Mouse (Mus musculus) embryonic facial prominence, embryonic 11.5 days (tissue): ENCODE data around the gene Ascl4. TPM values are rescaled to one million over a fixed set of nuclear protein-coding genes. Genes with fewer than 3 reads are reported as not detected.

Experiments
- ATAC-seq: fragments of 200-750 bp; cut with Nextera tagmentation; replicated peaks from 2 replicates; pipeline ENCODE4 v1.8.0; 2017; ENCODE audit warnings: low read depth; ENCODE audit not compliant: insufficient number of reproducible peaks, low FRiP score, low TSS enrichment
- DNase-seq: peaks from one replicate; pipeline ENCODE4 v3.0.0-alpha.2; 2015; ENCODE audit warnings: low spot score
- H3K27ac ChIP-seq: fragments of 300-500 bp; sonication (generic); replicated peaks from 2 replicates; pipeline ENCODE4 v1.5.1; 2014; ENCODE audit warnings: mild to moderate bottlenecking, low read depth, low read length, control low read depth
- H3K27me3 ChIP-seq: fragments of 300-500 bp; sonication (generic); 2 replicates; pipeline ENCODE4 v1.6.1; 2014; ENCODE audit warnings: mild to moderate bottlenecking, low read length, moderate library complexity, mixed read lengths; ENCODE audit not compliant: control insufficient read depth, insufficient read depth
- H3K36me3 ChIP-seq: fragments of 300-500 bp; sonication (generic); replicated peaks from 2 replicates; pipeline ENCODE4 v1.6.1; 2014; ENCODE audit warnings: low read depth, mild to moderate bottlenecking, low read length, moderate library complexity, mixed read lengths; ENCODE audit not compliant: control insufficient read depth, insufficient read depth
- H3K4me1 ChIP-seq: fragments of 300-500 bp; sonication (generic); 2 replicates; pipeline ENCODE4 v1.6.1; 2014; ENCODE audit warnings: low read length, mixed read lengths; ENCODE audit not compliant: control insufficient read depth, insufficient read depth
- H3K4me2 ChIP-seq: fragments of 300-500 bp; sonication (generic); 2 replicates; pipeline ENCODE4 v1.6.1; 2014; ENCODE audit warnings: low read depth, mild to moderate bottlenecking, control low read depth, low read length, moderate library complexity
- H3K4me3 ChIP-seq: fragments of 300-500 bp; sonication (generic); 2 replicates; pipeline ENCODE4 v1.5.1; 2014; ENCODE audit warnings: low read depth, low read length, control low read depth
- H3K9ac ChIP-seq: fragments of 300-500 bp; sonication (generic); replicated peaks from 2 replicates; pipeline ENCODE4 v1.6.1; 2014; ENCODE audit warnings: mild to moderate bottlenecking, control low read depth, low read length
- H3K9me3 ChIP-seq: fragments of 300-500 bp; sonication (generic); replicated peaks from 2 replicates; pipeline ENCODE4 v1.6.1; 2016; ENCODE audit warnings: mild to moderate bottlenecking, low read length, inconsistent platforms, mixed read lengths; ENCODE audit not compliant: control insufficient read depth
- WGBS: fragments of 180-500 bp; shearing (Covaris S2); extraction: QIAGEN DNeasy Blood & Tissue Kit; methylation state at CpG from one replicate; pipeline ENCODE4 v1.1.7; 2014; 5-methylcytosine and 5-hydroxymethylcytosine counted together
- polyA plus RNA-seq: library from polyadenylated mRNA; unstranded; fragments of >200 nt; fragmentation: Nextera tagmentation; extraction: Ambion mirVana; gene quantifications from 2 replicates; pipeline ENCODE4 v1.2.1, GENCODE M21; 2014

Gene Ascl4
- polyA plus RNA-seq, 1 experiment from 2014 or later = 0.50 TPM

GRCm38 (mm10) chr10:85948483-85949196 lies 21.2 kb downstream of the Ascl4 start:
- no peak overlapping the region for H3K4me3 ChIP-seq
- ATAC-seq (no peak), DNase-seq (no peak)
- no peak overlapping the region for H3K9ac ChIP-seq
- WGBS = 94% methylated on average over 8 of the region's 8 CpGs
- H3K4me1 ChIP-seq = no peaks in the 10 kb centered on the region
- no peaks in the 10 kb centered on the region for H3K9me3 ChIP-seq
- H3K36me3 ChIP-seq = peaks cover 5% of the 10 kb centered on the region
- no peak overlapping the region for H3K27ac ChIP-seq
- no peaks in the 10 kb centered on the region for H3K27me3 ChIP-seq
- H3K4me2 ChIP-seq = no peak overlapping the region

DNA sequence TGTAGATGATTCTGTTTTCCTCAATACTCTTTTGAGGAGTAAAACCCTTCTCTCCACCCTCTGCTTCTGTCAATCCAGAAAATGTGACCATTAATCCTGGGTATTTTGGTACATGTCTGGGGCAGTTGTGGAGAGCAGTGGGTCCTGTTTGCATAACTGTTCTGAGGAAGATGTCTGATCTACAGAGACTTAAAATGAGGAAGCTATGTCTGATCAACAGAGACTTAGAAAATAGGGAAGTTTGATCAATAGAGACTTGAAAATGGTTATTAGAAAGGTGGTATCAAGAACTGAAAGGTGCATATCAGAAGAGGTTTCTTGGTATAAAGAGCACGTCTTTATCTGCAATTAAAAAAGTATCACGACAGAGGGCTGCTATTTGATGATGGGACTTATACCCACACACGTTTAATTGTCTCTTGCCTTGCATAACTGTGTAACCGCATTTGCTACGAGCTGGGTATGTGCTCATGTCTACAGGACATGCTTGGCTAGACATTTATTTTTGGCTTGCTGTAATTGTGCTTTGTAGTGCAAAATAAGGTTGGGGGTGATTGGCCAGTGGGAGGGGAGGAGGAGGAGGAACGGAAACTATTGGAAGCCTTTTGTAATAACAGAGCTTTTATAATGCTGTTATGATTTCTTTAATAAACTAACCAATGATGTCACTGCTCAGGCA lies 24.4 kb downstream of the Ascl4 start:
- ATAC-seq = no peak
- no peak for DNase-seq
- Histone ChIP-seq H3K4me1 (no peaks in the 10 kb centered on the region), H3K4me2 (no peak overlapping the region), H3K4me3 (no peak overlapping the region), H3K27me3 (no peaks in the 10 kb centered on the region), H3K27ac (no peak overlapping the region), H3K36me3 (peaks cover 5% of the 10 kb centered on the region; the same call in 1 of the 2 replicates), H3K9me3 (no peaks in the 10 kb centered on the region), H3K9ac (no peak overlapping the region)
- WGBS = 86% methylated on average over 6 of the region's 6 CpGs

- Histone ChIP-seq H3K9me3 (no peaks in the 10 kb centered on the region), H3K4me3 (no peak overlapping the region), H3K27me3 (no peaks in the 10 kb centered on the region), H3K4me2 (no peak overlapping the region), H3K36me3 (peaks cover 5% of the 10 kb centered on the region; the same call in 1 of the 2 replicates), H3K4me1 (no peaks in the 10 kb centered on the region), H3K27ac (no peak overlapping the region), H3K9ac (no peak overlapping the region)
- DNase-seq (no peak), ATAC-seq (no peak)
- WGBS = 83% methylated on average over 3 of the region's 3 CpGs
Observed at GRCm38 (mm10) chr10:85953401-85953800, 25.9 kb downstream of the Ascl4 start.

DNA sequence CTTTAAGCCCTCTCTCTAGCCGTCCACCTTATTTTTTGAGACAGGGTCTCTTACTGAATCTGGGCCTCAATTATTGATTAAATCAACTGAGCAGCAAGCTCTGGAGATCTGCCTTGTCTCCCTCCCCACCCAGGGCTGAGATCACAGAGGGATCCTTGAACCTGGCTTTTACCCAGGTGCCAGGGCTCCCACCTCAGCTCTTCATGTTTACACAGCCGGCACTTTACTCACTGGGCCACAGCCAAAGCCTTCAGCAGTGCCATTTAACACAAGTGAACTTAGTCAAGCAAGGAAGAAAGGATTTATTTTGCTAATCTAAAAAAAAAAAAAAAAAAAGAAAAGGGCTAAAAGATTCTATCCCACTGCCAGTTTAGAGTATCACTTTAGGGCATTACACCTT lies 26.9 kb downstream of the Ascl4 start:
- Histone ChIP-seq H3K4me3 (no peak overlapping the region), H3K4me1 (no peaks in the 10 kb centered on the region), H3K27ac (no peak overlapping the region), H3K4me2 (no peak overlapping the region), H3K9ac (no peak overlapping the region), H3K9me3 (no peaks in the 10 kb centered on the region), H3K36me3 (peaks cover 5% of the 10 kb centered on the region; the same call in 1 of the 2 replicates), H3K27me3 (no peaks in the 10 kb centered on the region)
- ATAC-seq (no peak), DNase-seq (no peak)
- WGBS = 87% methylated on average over 2 of the region's 2 CpGs

- no peak overlapping the region for H3K27ac ChIP-seq
- peak; percentile 10 for DNase-seq
- peak overlapping the region; percentile 77 for H3K9ac ChIP-seq
- peak overlapping the region; percentile 69 for H3K4me3 ChIP-seq
- no peaks in the 10 kb centered on the region for H3K27me3 ChIP-seq
- no peaks in the 10 kb centered on the region for H3K4me1 ChIP-seq
- WGBS = 5% methylated on average over 20 of the region's 20 CpGs
- H3K9me3 ChIP-seq = no peaks in the 10 kb centered on the region
- peak overlapping the region; percentile 59 for H3K4me2 ChIP-seq
- ATAC-seq = no peak
- H3K36me3 ChIP-seq = peaks cover 5% of the 10 kb centered on the region; the same call in 1 of the 2 replicates
Observed at GRCm38 (mm10) chr10:85956871-85957419, 29.5 kb downstream of the Ascl4 start.

DNA sequence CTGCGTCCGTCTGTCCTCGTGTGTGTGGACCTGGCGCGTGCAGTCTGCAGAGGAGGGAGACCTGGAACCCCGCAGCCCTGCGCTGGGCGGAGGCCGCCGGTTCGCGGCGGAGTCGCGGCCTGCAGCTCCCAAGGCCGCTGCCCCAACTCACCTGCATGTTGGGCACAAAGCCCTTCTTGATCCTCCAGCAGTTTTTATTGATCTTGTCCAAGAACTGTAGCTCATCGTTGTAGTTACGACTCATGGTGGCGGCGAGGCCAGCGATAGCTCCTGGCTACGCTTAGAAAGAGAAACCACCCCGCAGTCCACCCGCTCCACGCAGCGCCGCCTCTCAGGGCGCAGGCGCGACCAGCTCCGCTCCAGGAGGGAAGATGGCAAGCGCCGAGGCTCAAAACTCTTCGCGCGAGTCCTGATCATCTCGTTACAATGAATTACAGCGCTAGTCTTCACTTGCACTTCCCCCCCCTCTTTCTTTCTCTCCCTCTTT lies 30.0 kb downstream of the Ascl4 start, which contains the start of gene Rtcb:
TSS of gene Rtcb (minus strand) at position 360 of the 487 bp plus-strand sequence.
- ATAC-seq = peak; percentile 89
- H3K4me3 ChIP-seq = peak within 1 kb of the TSS; percentile 69
- H3K9ac ChIP-seq = peak within 1 kb of the TSS; percentile 77
- peak within 1 kb of the TSS; percentile 59 for H3K4me2 ChIP-seq
- H3K36me3 ChIP-seq = peaks cover 5% of the 10 kb centered on the region; the same call in 1 of the 2 replicates
- WGBS = under 1% methylated on average over 38 of the region's 38 CpGs
- H3K27me3 ChIP-seq = no peaks in the 10 kb centered on the region
- H3K9me3 ChIP-seq = no peaks in the 10 kb centered on the region
- DNase-seq = peak; percentile 97
- H3K27ac ChIP-seq = no peak within 1 kb of the TSS
- H3K4me1 ChIP-seq = no peaks in the 10 kb centered on the region

DNA sequence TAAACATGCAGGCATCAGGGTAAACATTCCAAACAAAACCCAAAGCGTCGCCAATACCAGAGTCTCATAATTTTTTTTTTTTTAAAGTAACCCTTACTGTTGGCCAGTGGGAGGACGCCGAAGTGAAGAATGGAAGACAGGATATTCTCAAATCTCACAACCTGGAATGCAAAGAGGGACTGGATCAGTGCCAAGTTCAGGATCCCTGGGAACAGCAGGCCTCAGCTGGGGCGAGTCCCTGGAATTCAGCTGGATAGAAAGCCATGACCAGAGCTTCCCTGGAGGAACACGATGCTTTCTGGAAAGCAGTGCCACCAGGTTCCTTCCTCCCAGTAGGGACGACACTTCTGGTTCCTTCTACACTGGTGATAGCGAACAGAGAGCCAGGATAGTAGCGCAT lies 35.4 kb downstream of the Ascl4 start:
- DNase-seq (no peak), ATAC-seq (no peak)
- Histone ChIP-seq H3K4me1 (no peaks in the 10 kb centered on the region), H3K27ac (no peak overlapping the region), H3K4me3 (no peak overlapping the region), H3K27me3 (no peaks in the 10 kb centered on the region), H3K36me3 (no peaks in the 10 kb centered on the region), H3K4me2 (no peak overlapping the region), H3K9ac (no peak overlapping the region), H3K9me3 (no peaks in the 10 kb centered on the region)
- 78% methylated on average over 9 of the region's 9 CpGs for WGBS

DNA sequence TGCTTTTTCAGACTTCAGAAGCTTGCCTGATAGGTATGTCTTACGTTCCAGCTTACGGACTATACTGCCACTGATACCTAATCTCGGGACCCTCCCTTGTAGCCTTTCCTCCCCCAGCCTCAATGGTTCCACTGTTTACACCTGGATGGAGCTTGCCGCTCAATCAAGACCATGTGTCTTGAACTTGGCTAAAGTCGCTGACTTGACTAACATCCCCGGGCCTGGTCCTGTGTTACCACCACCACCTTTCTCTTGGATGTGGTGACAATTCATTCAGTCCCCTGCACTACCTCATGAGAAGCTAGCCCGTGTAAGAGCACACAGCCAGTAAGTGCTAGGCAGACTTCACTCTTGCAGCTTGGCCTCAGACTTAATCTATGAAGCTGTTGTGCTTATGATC lies 36.8 kb downstream of the Ascl4 start:
- H3K27ac ChIP-seq = no peak overlapping the region
- no peak overlapping the region for H3K9ac ChIP-seq
- no peaks in the 10 kb centered on the region for H3K4me1 ChIP-seq
- H3K9me3 ChIP-seq = no peaks in the 10 kb centered on the region
- 83% methylated on average over 7 of the region's 7 CpGs for WGBS
- no peaks in the 10 kb centered on the region for H3K27me3 ChIP-seq
- DNase-seq (no peak), ATAC-seq (no peak)
- H3K4me2 ChIP-seq = no peak overlapping the region
- no peaks in the 10 kb centered on the region for H3K36me3 ChIP-seq
- H3K4me3 ChIP-seq = no peak overlapping the region
